In genomic region chr19:26666303-26666702, GRCm38 (mm10) we compare ENCODE assay signal across 13 mouse cellular contexts.
"Had no signal": no experiment of that assay in that cellular context is flagged by ENCODE, and none has a peak within 500 bp of the region (broad histone marks: within the 10 kb centered on the region; RNA-seq: fewer than 3 reads in every experiment).

No protein-coding gene starts in this region.

- H3K4me3 ChIP-seq: limb, embryonic 13.5 days; midbrain, embryonic 10.5 days; midbrain, embryonic 15.5 days; neural tube, embryonic 13.5 days had no signal

- H3K27ac ChIP-seq: limb, embryonic 13.5 days; liver, embryonic 14.5 days; midbrain, embryonic 10.5 days; midbrain, embryonic 15.5 days; neural tube, embryonic 13.5 days had no signal

- ATAC-seq: lung, postnatal 0 days; midbrain, embryonic 15.5 days had no signal

- DNase-seq: kidney, adult 11 months; kidney, postnatal 10 days; kidney, postnatal 4 days; left cerebral cortex, postnatal 4 days; lung, adult 2 months; right cerebral cortex, postnatal 14 days; thymus, postnatal 4 days had no signal

- H3K36me3 ChIP-seq: midbrain, embryonic 10.5 days; midbrain, embryonic 15.5 days had no signal
